Mouse (Mus musculus): ENCODE measurements around the gene Saysd1. TPM values are rescaled to one million over a fixed set of nuclear protein-coding genes. Genes with fewer than 3 reads are reported as not detected.

Saysd1 gene
- polyA plus RNA-seq, 1 experiment from 2014 or later, result 12.0 TPM

- H3K27ac ChIP-seq, result 0 out of 2 replicates have a peak overlapping the region, but pooled peaks have one; percentile 5
- WGBS, result 53% methylated on average over 6 of the region's 6 CpGs
- no peaks in the 10 kb centered on the region for H3K36me3 ChIP-seq
- H3K9me3 ChIP-seq, result no peaks in the 10 kb centered on the region
- H3K4me3 ChIP-seq, result no peak overlapping the region
- no peak overlapping the region for H3K4me2 ChIP-seq
- ATAC-seq (ENCODE audit: insufficient number of reproducible peaks, insufficient read depth, low FRiP score, low TSS enrichment, low read depth), result no peak
- H3K27me3 ChIP-seq, result no peaks in the 10 kb centered on the region
- H3K9ac ChIP-seq, result no peak overlapping the region
- peaks cover 24% of the 10 kb centered on the region for H3K4me1 ChIP-seq
Measured at GRCm38 (mm10) chr14:20162686-20163085, 24.4 kb upstream of the Saysd1 start.

- H3K27ac ChIP-seq, result no peak overlapping the region
- WGBS, result 71% methylated on average over 8 of the region's 8 CpGs
- no peak overlapping the region for H3K9ac ChIP-seq
- ATAC-seq (ENCODE audit: insufficient number of reproducible peaks, insufficient read depth, low FRiP score, low TSS enrichment, low read depth), result no peak
- no peaks in the 10 kb centered on the region for H3K36me3 ChIP-seq
- H3K9me3 ChIP-seq, result no peaks in the 10 kb centered on the region
- no peaks in the 10 kb centered on the region for H3K27me3 ChIP-seq
- H3K4me1 ChIP-seq, result peaks cover 17% of the 10 kb centered on the region
- H3K4me3 ChIP-seq, result no peak overlapping the region
- H3K4me2 ChIP-seq, result no peak overlapping the region
Measured at GRCm38 (mm10) chr14:20158727-20159681, 20.7 kb upstream of the Saysd1 start.

GRCm38 (mm10) chr14:20157595-20157994, 19.3 kb upstream of the Saysd1 start:
- Histone ChIP-seq H3K9me3 (no peaks in the 10 kb centered on the region), H3K27ac (no peak overlapping the region), H3K36me3 (no peaks in the 10 kb centered on the region), H3K4me2 (no peak overlapping the region), H3K9ac (no peak overlapping the region), H3K4me3 (no peak overlapping the region), H3K27me3 (no peaks in the 10 kb centered on the region), H3K4me1 (peaks cover 5% of the 10 kb centered on the region)
- WGBS, result 86% methylated on average over 10 of the region's 10 CpGs
- ATAC-seq (ENCODE audit: insufficient number of reproducible peaks, insufficient read depth, low FRiP score, low TSS enrichment, low read depth), result no peak

GRCm38 (mm10) chr14:20155718-20156117, 17.4 kb upstream of the Saysd1 start:
- Histone ChIP-seq H3K9me3 (no peaks in the 10 kb centered on the region), H3K4me1 (no peaks in the 10 kb centered on the region), H3K27ac (no peak overlapping the region), H3K36me3 (no peaks in the 10 kb centered on the region), H3K4me2 (no peak overlapping the region), H3K27me3 (no peaks in the 10 kb centered on the region), H3K4me3 (no peak overlapping the region), H3K9ac (no peak overlapping the region)
- WGBS, result 62% methylated on average over 10 of the region's 10 CpGs
- no peak for ATAC-seq (ENCODE audit: insufficient number of reproducible peaks, insufficient read depth, low FRiP score, low TSS enrichment, low read depth)

GRCm38 (mm10) chr14:20154937-20155336, 16.6 kb upstream of the Saysd1 start:
- no peak for ATAC-seq (ENCODE audit: insufficient number of reproducible peaks, insufficient read depth, low FRiP score, low TSS enrichment, low read depth)

GRCm38 (mm10) chr14:20154245-20154644, 15.9 kb upstream of the Saysd1 start:
- Histone ChIP-seq H3K36me3 (no peaks in the 10 kb centered on the region), H3K4me3 (no peak overlapping the region), H3K9me3 (no peaks in the 10 kb centered on the region), H3K9ac (no peak overlapping the region), H3K27me3 (no peaks in the 10 kb centered on the region), H3K27ac (no peak overlapping the region), H3K4me2 (no peak overlapping the region), H3K4me1 (no peaks in the 10 kb centered on the region)
- 67% methylated on average over 7 of the region's 7 CpGs for WGBS
- no peak for ATAC-seq (ENCODE audit: insufficient number of reproducible peaks, insufficient read depth, low FRiP score, low TSS enrichment, low read depth)

More at GRCm38 (mm10) chr14:20154937-20155336, 16.6 kb upstream of the Saysd1 start:
- Histone ChIP-seq H3K36me3 (no peaks in the 10 kb centered on the region), H3K9me3 (no peaks in the 10 kb centered on the region), H3K4me2 (no peak overlapping the region), H3K27ac (no peak overlapping the region), H3K4me3 (no peak overlapping the region), H3K4me1 (no peaks in the 10 kb centered on the region), H3K27me3 (no peaks in the 10 kb centered on the region), H3K9ac (no peak overlapping the region)
- WGBS, result 83% methylated on average over 4 of the region's 4 CpGs

GRCm38 (mm10) chr14:20149127-20150080, 11.1 kb upstream of the Saysd1 start:
- Histone ChIP-seq H3K9me3 (no peaks in the 10 kb centered on the region), H3K4me1 (no peaks in the 10 kb centered on the region), H3K4me2 (no peak overlapping the region), H3K4me3 (no peak overlapping the region), H3K27ac (no peak overlapping the region), H3K36me3 (peaks cover 6% of the 10 kb centered on the region; the same call in 1 of the 2 replicates), H3K27me3 (no peaks in the 10 kb centered on the region), H3K9ac (no peak overlapping the region)
- ATAC-seq (ENCODE audit: insufficient number of reproducible peaks, insufficient read depth, low FRiP score, low TSS enrichment, low read depth), result no peak
- WGBS, result 89% methylated on average over 22 of the region's 22 CpGs

- Histone ChIP-seq H3K4me1 (no peaks in the 10 kb centered on the region), H3K9ac (no peak overlapping the region), H3K9me3 (no peaks in the 10 kb centered on the region), H3K27ac (no peak overlapping the region), H3K4me2 (no peak overlapping the region), H3K36me3 (peaks cover 6% of the 10 kb centered on the region; the same call in 1 of the 2 replicates), H3K27me3 (no peaks in the 10 kb centered on the region), H3K4me3 (no peak overlapping the region)
- WGBS, result 92% methylated on average over 11 of the region's 11 CpGs
- ATAC-seq (ENCODE audit: insufficient number of reproducible peaks, insufficient read depth, low FRiP score, low TSS enrichment, low read depth), result no peak
Measured at GRCm38 (mm10) chr14:20148514-20148913, 10.2 kb upstream of the Saysd1 start.

- Histone ChIP-seq H3K4me3 (no peak overlapping the region), H3K4me2 (no peak overlapping the region), H3K36me3 (peaks cover 6% of the 10 kb centered on the region; the same call in 1 of the 2 replicates), H3K27me3 (no peaks in the 10 kb centered on the region), H3K9ac (no peak overlapping the region), H3K4me1 (no peaks in the 10 kb centered on the region), H3K27ac (no peak overlapping the region), H3K9me3 (no peaks in the 10 kb centered on the region)
- WGBS, result 83% methylated on average over 7 of the region's 7 CpGs
- no peak for ATAC-seq (ENCODE audit: insufficient number of reproducible peaks, insufficient read depth, low FRiP score, low TSS enrichment, low read depth)
Measured at GRCm38 (mm10) chr14:20147854-20148253, 9.5 kb upstream of the Saysd1 start.

GRCm38 (mm10) chr14:20144093-20144492, 5.8 kb upstream of the Saysd1 start:
- Histone ChIP-seq H3K4me2 (no peak overlapping the region), H3K4me3 (no peak overlapping the region), H3K27me3 (no peaks in the 10 kb centered on the region), H3K27ac (no peak overlapping the region), H3K9me3 (no peaks in the 10 kb centered on the region), H3K4me1 (no peaks in the 10 kb centered on the region), H3K36me3 (peaks cover 22% of the 10 kb centered on the region), H3K9ac (no peak overlapping the region)
- 21% methylated on average over 4 of the region's 4 CpGs for WGBS
- ATAC-seq (ENCODE audit: insufficient number of reproducible peaks, insufficient read depth, low FRiP score, low TSS enrichment, low read depth), result no peak

GRCm38 (mm10) chr14:20134965-20135671, 3.2 kb downstream of the Saysd1 start:
- Histone ChIP-seq H3K4me3 (no peak overlapping the region), H3K9me3 (0 out of 2 replicates have a peak, but pooled peaks cover 3% of the 10 kb centered on the region), H3K36me3 (no peaks in the 10 kb centered on the region), H3K9ac (no peak overlapping the region), H3K27ac (no peak overlapping the region), H3K27me3 (no peaks in the 10 kb centered on the region), H3K4me1 (no peaks in the 10 kb centered on the region), H3K4me2 (no peak overlapping the region)
- WGBS, result 83% methylated on average over 10 of the region's 10 CpGs
- no peak for ATAC-seq (ENCODE audit: insufficient number of reproducible peaks, insufficient read depth, low FRiP score, low TSS enrichment, low read depth)
